Mouse (Mus musculus) spleen, adult 18-20 months (tissue): ENCODE measurements around the gene Fat1.

Experiments used
- DNase-seq, 2 experiments: peaks; one replicate each; pipeline ENCODE4 v3.0.0; 2022; ENCODE audit warnings: mixed read lengths in 2 of 2

Fat1 gene

GRCm38 (mm10) chr8:44962572-44963231 is 27.5 kb downstream of the Fat1 start:
- DNase-seq: no peak

GRCm38 (mm10) chr8:44967521-44968039 is 32.3 kb downstream of the Fat1 start:
- no peak for DNase-seq

GRCm38 (mm10) chr8:44970093-44970492 is 34.8 kb downstream of the Fat1 start:
- no peak for DNase-seq

GRCm38 (mm10) chr8:44971346-44971745 is 36.1 kb downstream of the Fat1 start:
- no peak for DNase-seq

GRCm38 (mm10) chr8:44971964-44972363 is 36.7 kb downstream of the Fat1 start:
- DNase-seq: no peak

- DNase-seq: no peak
Observed at GRCm38 (mm10) chr8:44975113-44975512, 39.9 kb downstream of the Fat1 start.

GRCm38 (mm10) chr8:44975654-44976053 is 40.4 kb downstream of the Fat1 start:
- DNase-seq: no peak

- no peak for DNase-seq
Observed at GRCm38 (mm10) chr8:44978622-44979021, 43.4 kb downstream of the Fat1 start.

GRCm38 (mm10) chr8:44979245-44979644 is 44.0 kb downstream of the Fat1 start:
- no peak for DNase-seq

GRCm38 (mm10) chr8:44980030-44980429 is 44.8 kb downstream of the Fat1 start:
- DNase-seq: no peak

GRCm38 (mm10) chr8:44985326-44986288 is 50.4 kb downstream of the Fat1 start:
- DNase-seq: no peak

GRCm38 (mm10) chr8:44991700-44992487 is 56.6 kb downstream of the Fat1 start:
- no peak for DNase-seq

GRCm38 (mm10) chr8:44992664-44993063 is 57.4 kb downstream of the Fat1 start:
- DNase-seq: no peak

GRCm38 (mm10) chr8:44993376-44993775 is 58.1 kb downstream of the Fat1 start:
- no peak for DNase-seq

- no peak for DNase-seq
Observed at GRCm38 (mm10) chr8:44996493-44996892, 61.2 kb downstream of the Fat1 start.

- DNase-seq: no peak
Observed at GRCm38 (mm10) chr8:44997321-44997720, 62.1 kb downstream of the Fat1 start.

- no peak for DNase-seq
Observed at GRCm38 (mm10) chr8:44997829-44998228, 62.6 kb downstream of the Fat1 start.

- no peak for DNase-seq
Observed at GRCm38 (mm10) chr8:44998275-44998674, 63.0 kb downstream of the Fat1 start.

GRCm38 (mm10) chr8:44998681-44999277 is 63.5 kb downstream of the Fat1 start:
- DNase-seq: no peak

GRCm38 (mm10) chr8:45001577-45002197 is 66.4 kb downstream of the Fat1 start:
- DNase-seq: no peak

- no peak for DNase-seq
Observed at GRCm38 (mm10) chr8:45002686-45003085, 67.4 kb downstream of the Fat1 start.

- no peak for DNase-seq
Observed at GRCm38 (mm10) chr8:45004021-45004420, 68.8 kb downstream of the Fat1 start.
